Mouse (Mus musculus) kidney, postnatal 0 days (tissue): ENCODE results near the gene Il12rb1. TPM values are rescaled to one million over a fixed set of nuclear protein-coding genes. Genes with fewer than 3 reads are reported as not detected.

Experiments
- ATAC-seq: fragments of 200-750 bp; cut with Nextera tagmentation; replicated peaks from 2 replicates; pipeline ENCODE4 v1.8.0; 2017; ENCODE audit warnings: low read depth, moderate number of reproducible peaks, moderate TSS enrichment, moderate library complexity; ENCODE audit not compliant: low FRiP score
- DNase-seq: peaks from one replicate; pipeline ENCODE4 v3.0.0-alpha.2; 2016; ENCODE audit warnings: low spot score
- H3K27ac ChIP-seq: fragments of 300-500 bp; sonication (generic); 2 replicates; pipeline ENCODE4 v1.5.1; 2014; ENCODE audit warnings: mild to moderate bottlenecking
- H3K27me3 ChIP-seq: fragments of 300-500 bp; sonication (generic); 2 replicates; pipeline ENCODE4 v1.6.1; 2014; ENCODE audit warnings: low read length, mixed read lengths; ENCODE audit not compliant: insufficient read depth
- H3K36me3 ChIP-seq: fragments of 300-500 bp; sonication (generic); 2 replicates; pipeline ENCODE4 v1.6.1; 2014; ENCODE audit warnings: low read length, mixed read lengths; ENCODE audit not compliant: insufficient read depth
- H3K4me1 ChIP-seq: fragments of 300-500 bp; sonication (generic); replicated peaks from 2 replicates; pipeline ENCODE4 v1.6.1; 2014; ENCODE audit warnings: antibody characterized with exemption, low read length, mixed read lengths; ENCODE audit not compliant: insufficient read depth
- H3K4me2 ChIP-seq: fragments of 300-500 bp; sonication (generic); 2 replicates; pipeline ENCODE4 v1.6.1; 2014; ENCODE audit warnings: mild to moderate bottlenecking, low read length, moderate library complexity, mixed read lengths
- H3K4me3 ChIP-seq: fragments of 300-500 bp; sonication (generic); replicated peaks from 2 replicates; pipeline ENCODE4 v1.5.1; 2014; ENCODE audit warnings: low read depth, low read length
- H3K9ac ChIP-seq: fragments of 300-500 bp; sonication (generic); 2 replicates; pipeline ENCODE4 v1.6.1; 2014; ENCODE audit warnings: low read depth, low read length
- H3K9me3 ChIP-seq: fragments of 300-500 bp; sonication (generic); replicated peaks from 2 replicates; pipeline ENCODE4 v1.6.1; 2016; ENCODE audit warnings: low read length, inconsistent platforms, mixed read lengths
- CTCF ChIP-seq: IDR thresholded peaks from 2 replicates; pipeline ENCODE4 v1.5.1; 2016; ENCODE audit warnings: antibody characterized with exemption, low read depth, mild to moderate bottlenecking, moderate library complexity
- WGBS: fragments of 180-500 bp; shearing (Covaris S2); extraction: QIAGEN DNeasy Blood & Tissue Kit; methylation state at CpG from one replicate; pipeline ENCODE4 v1.1.7; 2014; 5-methylcytosine and 5-hydroxymethylcytosine counted together
- polyA plus RNA-seq: library from polyadenylated mRNA; unstranded; fragments of >200 nt; fragmentation: Nextera tagmentation; extraction: Ambion mirVana; gene quantifications from 2 replicates; pipeline ENCODE4 v1.2.1, GENCODE M21; 2015

The Il12rb1 gene
- polyA plus RNA-seq, 1 experiment from 2014 or later, result 0.09 TPM

DNA sequence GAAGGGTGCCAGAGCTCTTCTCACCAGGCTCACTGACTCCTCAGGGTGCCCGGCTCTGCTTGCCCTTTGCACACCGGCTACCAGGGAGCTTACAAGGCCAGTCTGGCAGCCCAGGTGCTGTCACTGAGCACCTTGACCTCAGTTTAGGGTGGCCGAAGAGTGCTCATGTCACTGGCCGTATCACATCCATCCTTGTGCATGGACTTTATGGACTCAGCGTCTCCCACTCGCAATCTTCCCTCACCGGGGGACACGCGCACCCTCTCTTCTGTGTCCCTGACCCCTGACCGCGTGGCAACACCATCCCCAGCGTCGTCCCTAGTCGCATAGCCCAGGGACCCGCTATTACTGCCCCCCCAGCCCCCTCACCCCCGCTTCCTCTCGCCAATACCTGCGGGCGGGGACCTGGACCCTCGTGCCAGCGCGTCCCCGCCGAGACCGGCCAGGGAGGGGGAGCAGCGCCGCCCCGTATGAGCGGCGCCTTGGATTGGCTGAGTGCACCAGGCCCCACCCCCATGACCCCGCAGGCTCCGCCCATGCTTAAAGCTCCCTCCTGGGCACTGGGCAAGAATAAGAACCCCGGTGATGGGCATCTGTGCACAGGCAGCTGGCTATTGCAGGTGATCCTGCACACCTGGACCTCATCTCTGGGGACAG is 48.4 kb downstream of the Il12rb1 start:
- Histone ChIP-seq H3K9ac (peak overlapping the region; percentile 49; the same call in 1 of the 2 replicates), H3K9me3 (no peaks in the 10 kb centered on the region), H3K36me3 (no peaks in the 10 kb centered on the region), H3K4me3 (peak overlapping the region; percentile 43), H3K27ac (no peak overlapping the region), H3K4me2 (peak overlapping the region; percentile 84), H3K4me1 (peaks cover 11% of the 10 kb centered on the region; the same call in 1 of the 2 replicates), H3K27me3 (peaks cover 4% of the 10 kb centered on the region; the same call in 1 of the 2 replicates)
- TF ChIP-seq CTCF, result no peak
- 5% methylated on average over 31 of the region's 33 CpGs for WGBS
- ATAC-seq, result peak; percentile 50; the same call in 1 of the 2 replicates
- peak; percentile 66 for DNase-seq

GRCm38 (mm10) chr8:70857516-70857915 is 49.3 kb downstream of the Il12rb1 start:
- no peak for TF ChIP-seq CTCF
- H3K9ac ChIP-seq, result no peak overlapping the region
- 16% methylated on average over 4 of the region's 4 CpGs for WGBS
- H3K4me2 ChIP-seq, result no peak overlapping the region
- H3K27me3 ChIP-seq, result peaks cover 11% of the 10 kb centered on the region
- H3K36me3 ChIP-seq, result no peaks in the 10 kb centered on the region
- ATAC-seq (no peak), DNase-seq (no peak)
- no peaks in the 10 kb centered on the region for H3K9me3 ChIP-seq
- H3K4me1 ChIP-seq, result peaks cover 12% of the 10 kb centered on the region; the same call in 1 of the 2 replicates
- no peak overlapping the region for H3K27ac ChIP-seq
- H3K4me3 ChIP-seq, result no peak overlapping the region

- no peak for DNase-seq
- H3K9me3 ChIP-seq, result no peaks in the 10 kb centered on the region
- no peaks in the 10 kb centered on the region for H3K36me3 ChIP-seq
- ATAC-seq, result no peak
- WGBS, result under 1% methylated on average over 55 of the region's 55 CpGs
- TF ChIP-seq CTCF, result peak; percentile 35; the same call in 1 of the 2 replicates
- peak within 1 kb of the TSS; percentile 65 for H3K9ac ChIP-seq
- peak within 1 kb of the TSS; percentile 88 for H3K4me2 ChIP-seq
- H3K4me3 ChIP-seq, result peak within 1 kb of the TSS; percentile 50
- peak within 1 kb of the TSS; percentile 42 for H3K27ac ChIP-seq
- H3K4me1 ChIP-seq, result peaks cover 32% of the 10 kb centered on the region
- peaks cover 19% of the 10 kb centered on the region for H3K27me3 ChIP-seq
These were observed 54.8 kb downstream of the Il12rb1 start, which contains the start of gene Kcnn1 for GRCm38 (mm10) chr8:70862824-70863641. TSS of gene Kcnn1 (minus strand) at chr8:70863258.

DNA sequence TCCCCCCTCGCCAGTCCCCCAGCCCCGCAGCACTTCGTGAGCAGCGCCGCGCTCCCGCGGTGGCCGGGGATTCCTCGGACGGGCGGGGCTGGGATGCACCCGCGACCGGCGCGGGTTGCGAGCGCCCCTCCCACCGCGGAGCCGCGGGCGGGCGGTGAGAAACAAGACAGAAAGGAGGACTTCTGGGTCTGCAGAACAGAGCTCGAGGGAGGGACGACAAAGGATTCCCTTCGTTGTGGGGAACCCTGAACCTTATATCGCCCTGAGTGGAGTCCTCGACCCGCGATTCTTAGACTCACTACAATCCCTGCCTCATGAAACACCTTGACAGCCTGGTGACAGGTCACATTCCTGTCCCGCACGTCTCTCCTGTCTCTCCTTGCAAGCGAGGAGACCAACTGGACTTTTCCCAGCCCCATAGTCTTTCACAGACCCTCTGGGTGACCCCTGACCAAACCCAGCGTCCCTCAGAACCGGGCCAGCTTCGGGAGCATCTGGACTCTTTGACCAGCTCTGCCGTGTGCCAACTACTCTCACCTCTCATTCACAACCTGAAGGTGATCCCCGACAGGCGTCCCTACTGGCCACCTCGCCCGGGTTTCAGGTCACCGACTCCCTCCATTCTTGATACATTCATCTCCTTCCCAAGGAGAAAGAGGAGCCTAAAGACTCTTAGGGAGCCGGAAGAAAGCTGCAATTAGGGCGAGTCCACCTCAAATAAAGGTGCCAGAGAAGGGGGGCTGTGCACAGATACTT is 55.9 kb downstream of the Il12rb1 start:
- H3K36me3 ChIP-seq, result no peaks in the 10 kb centered on the region
- DNase-seq, result no peak
- H3K4me1 ChIP-seq, result peaks cover 35% of the 10 kb centered on the region
- peak overlapping the region; percentile 88 for H3K4me2 ChIP-seq
- no peak for TF ChIP-seq CTCF
- WGBS, result 2% methylated on average over 43 of the region's 46 CpGs
- 0 out of 2 replicates have a peak overlapping the region, but pooled peaks have one; percentile 42 for H3K27ac ChIP-seq
- H3K4me3 ChIP-seq, result peak overlapping the region; percentile 50
- peak overlapping the region; percentile 65; the same call in 1 of the 2 replicates for H3K9ac ChIP-seq
- peaks cover 19% of the 10 kb centered on the region for H3K27me3 ChIP-seq
- no peak for ATAC-seq
- no peaks in the 10 kb centered on the region for H3K9me3 ChIP-seq

DNA sequence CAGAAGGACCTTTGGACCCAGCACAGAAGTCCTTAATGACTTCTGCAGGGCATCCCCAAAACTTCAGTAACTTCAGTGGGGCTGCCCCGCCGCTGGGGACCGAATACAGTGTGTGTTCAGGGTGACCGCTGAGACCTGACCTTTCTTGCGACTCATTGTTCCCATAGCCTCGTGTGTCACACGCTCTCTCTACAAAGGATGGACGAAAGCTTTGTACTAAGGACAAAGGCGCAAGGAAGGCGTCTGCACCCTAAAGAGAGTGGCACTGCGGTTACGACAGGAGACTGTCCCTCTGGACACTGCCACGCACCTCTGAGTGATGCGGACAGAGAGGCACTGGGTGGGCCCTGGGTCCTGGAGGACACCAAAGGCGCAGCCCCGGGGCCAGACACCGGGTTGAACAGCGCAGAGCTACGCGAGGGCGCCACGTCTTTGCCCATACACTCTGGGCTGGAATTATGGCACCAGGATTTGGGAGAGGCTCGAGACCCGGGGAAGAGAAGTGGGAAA is 56.5 kb downstream of the Il12rb1 start:
- Histone ChIP-seq H3K9ac (peak overlapping the region; percentile 41; the same call in 1 of the 2 replicates), H3K4me2 (peak overlapping the region; percentile 88), H3K36me3 (no peaks in the 10 kb centered on the region), H3K27me3 (peaks cover 19% of the 10 kb centered on the region), H3K27ac (peak overlapping the region; percentile 69), H3K4me1 (peaks cover 35% of the 10 kb centered on the region), H3K9me3 (no peaks in the 10 kb centered on the region), H3K4me3 (peak overlapping the region; percentile 54)
- ATAC-seq (no peak), DNase-seq (no peak)
- WGBS, result 2% methylated on average over 24 of the region's 24 CpGs
- no peak for TF ChIP-seq CTCF
